Mouse (Mus musculus) liver, adult 2 months (tissue): ENCODE measurements around the gene Prex1.

Experiments
- CTCF ChIP-seq: fragments of 200-500 bp; IDR thresholded peaks from 2 replicates; pipeline ENCODE4 v1.5.1; 2011; ENCODE audit warnings: low read depth, low read length, control low read depth
- POLR2A ChIP-seq: fragments of 200-500 bp; IDR thresholded peaks from 2 replicates; pipeline ENCODE4 v1.6.1; 2011; ENCODE audit warnings: low read length, control low read depth; ENCODE audit not compliant: insufficient read depth; ENCODE audit errors: extremely low read depth

DNA sequence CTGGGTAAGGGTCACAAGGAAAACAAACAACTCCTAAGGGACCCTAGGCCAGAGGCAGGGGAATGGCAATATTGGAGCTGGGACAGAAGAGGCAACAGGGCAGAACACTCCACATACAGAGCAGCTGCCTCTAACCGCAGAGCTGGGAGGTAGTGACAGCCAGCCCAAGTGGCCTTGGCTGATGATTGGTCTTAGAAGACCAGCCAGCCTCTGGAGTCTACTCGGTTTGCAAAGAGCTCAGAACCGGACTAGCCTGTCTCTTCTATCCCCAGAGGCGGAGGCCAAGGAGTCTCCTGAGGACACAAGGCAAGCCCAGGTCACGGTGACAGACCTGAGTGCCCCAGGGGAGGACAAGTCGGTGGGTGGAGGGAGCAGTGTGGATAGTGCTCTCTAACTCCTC lies 115.9 kb downstream of the Prex1 start:
- TF ChIP-seq CTCF: no peak
- no peak for TF ChIP-seq POLR2A
